Mouse (Mus musculus): ENCODE results near the gene Myo9b.

Gene Myo9b

GRCm38 (mm10) chr8:71388267-71388666, 115.8 kb downstream of the Myo9b start:
- no peak for DNase-seq (ENCODE audit: low spot score)

GRCm38 (mm10) chr8:71391696-71392095, 119.2 kb downstream of the Myo9b start:
- DNase-seq (ENCODE audit: low spot score): no peak

DNA sequence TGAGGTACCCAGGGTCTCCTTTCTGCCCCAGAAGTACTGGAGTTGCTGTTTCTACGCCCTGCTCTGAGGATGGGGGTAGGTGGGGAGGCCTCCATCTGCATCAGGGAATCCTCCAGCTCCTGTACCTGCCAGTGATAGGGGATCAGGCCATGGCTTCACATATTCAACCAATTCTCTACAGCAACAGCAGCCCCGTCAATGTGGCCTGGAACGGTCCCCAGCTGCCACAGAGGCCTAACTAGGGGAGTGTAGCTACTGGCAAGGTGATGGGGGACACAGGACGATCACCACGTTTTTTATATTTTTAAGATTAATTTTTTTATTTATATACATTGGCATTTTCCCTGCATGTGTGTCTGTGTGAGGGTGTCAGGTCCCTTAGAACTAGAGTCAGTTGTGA, 119.9 kb downstream of the Myo9b start:
- DNase-seq (ENCODE audit: low spot score): no peak

GRCm38 (mm10) chr8:71392871-71393270, 120.4 kb downstream of the Myo9b start:
- DNase-seq (ENCODE audit: low spot score): no peak

- no peak for DNase-seq (ENCODE audit: low spot score)
Measured at GRCm38 (mm10) chr8:71394481-71394880, 122.0 kb downstream of the Myo9b start.

DNA sequence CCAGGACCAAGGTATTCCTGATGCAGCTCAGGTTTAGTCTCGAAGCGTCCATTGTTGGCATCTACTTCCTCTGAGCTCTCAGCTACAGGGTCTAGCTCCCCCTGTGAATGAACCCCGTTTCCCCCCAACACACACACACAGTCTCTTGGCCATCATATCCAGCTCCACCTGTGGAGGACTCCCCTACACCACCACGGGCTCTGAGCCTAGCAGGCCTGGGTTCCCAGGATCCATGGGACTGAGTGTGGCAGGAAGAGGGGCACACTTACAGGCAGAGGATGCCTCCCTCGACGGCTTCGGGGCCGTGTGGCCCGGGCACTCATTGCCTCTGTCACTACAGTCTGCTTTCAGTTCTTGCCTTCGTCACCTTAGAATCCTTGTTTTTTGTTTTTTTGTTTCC, 122.6 kb downstream of the Myo9b start:
- DNase-seq (ENCODE audit: low spot score): no peak

GRCm38 (mm10) chr8:71395629-71396028, 123.1 kb downstream of the Myo9b start, which contains the start of gene Ushbp1:
Gene Ushbp1, minus strand, starts transcription at chr8:71395802.
- DNase-seq (ENCODE audit: low spot score): no peak

DNA sequence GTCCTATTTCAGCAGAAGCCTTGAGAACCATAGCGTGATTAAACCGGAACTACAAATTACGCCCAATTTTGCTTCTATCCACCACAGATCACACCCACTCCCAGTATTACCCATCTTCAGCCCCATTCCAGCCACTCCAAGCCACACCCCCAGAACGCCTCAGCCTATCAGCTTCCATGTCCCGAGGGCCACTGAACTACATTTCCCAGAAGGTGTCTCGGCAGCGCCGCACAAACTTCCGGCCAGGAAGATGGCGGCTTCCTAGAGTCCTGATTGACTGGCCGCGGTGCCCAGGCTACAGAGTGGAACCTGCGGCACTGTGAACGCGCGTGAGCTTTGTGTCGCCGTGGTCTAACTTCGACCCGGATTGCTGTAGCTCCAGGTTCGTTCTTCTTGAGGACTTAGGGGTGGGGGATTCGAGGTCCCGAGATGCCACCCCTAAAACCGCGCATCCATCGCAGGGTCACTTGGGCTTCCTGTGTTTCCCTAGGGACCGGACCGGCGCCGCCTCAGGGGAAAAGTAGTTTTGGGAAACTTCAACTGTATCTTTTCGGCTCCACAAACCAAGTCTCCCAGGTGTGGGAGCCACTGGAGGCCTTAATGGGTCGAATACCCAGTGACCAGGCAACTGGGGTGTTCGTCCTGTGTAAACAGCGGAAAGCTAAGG, 124.3 kb downstream of the Myo9b start, which contains the start of gene Babam1:
TSS of gene Babam1 (plus strand) at position 223 of the 667 bp plus-strand sequence.
- peak; percentile 98 for DNase-seq (ENCODE audit: low spot score)

- DNase-seq (ENCODE audit: low spot score): no peak
Measured at GRCm38 (mm10) chr8:71397701-71398100, 125.2 kb downstream of the Myo9b start.

DNA sequence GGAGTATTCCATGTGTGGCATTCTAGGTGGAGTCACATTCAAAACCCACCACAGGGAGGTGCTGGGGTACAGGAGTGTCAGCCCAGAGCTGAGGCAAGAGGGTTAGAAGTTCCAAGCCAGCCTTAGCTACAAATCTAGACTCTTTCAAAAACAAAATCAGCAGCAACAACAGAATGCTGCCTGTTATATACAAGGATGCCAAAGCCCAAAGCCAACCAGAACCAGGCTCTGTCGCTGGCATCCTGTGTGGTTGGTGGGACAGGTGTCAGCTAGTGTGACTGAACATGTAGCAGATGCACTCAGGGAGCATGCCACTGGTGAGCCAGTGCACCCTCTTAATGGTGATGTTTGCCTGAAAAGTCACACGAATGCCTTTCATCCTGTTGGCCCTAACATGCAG, 128.3 kb downstream of the Myo9b start:
- DNase-seq (ENCODE audit: low spot score): no peak

DNA sequence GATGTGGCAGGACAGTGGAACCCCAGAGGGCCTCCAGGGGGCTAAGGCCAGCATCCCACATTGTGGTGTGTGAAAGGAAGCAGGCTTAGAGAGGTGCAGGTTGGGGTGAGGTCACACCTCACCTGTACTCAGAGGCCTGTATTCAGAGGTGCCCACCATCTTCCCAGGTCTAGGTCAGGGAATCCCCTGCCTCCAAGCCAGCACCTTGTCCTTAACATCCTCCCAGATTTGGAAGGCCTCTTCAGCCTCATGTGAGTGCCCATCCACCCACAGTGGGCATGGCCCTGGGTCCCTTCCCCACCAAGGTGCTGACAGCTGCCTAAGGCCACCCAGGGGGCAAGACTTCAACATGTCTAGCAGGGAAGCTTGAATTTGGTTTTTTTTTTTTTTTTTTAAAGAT, 128.9 kb downstream of the Myo9b start:
- DNase-seq (ENCODE audit: low spot score): no peak

- no peak for DNase-seq (ENCODE audit: low spot score)
Measured at GRCm38 (mm10) chr8:71402446-71402964, 130.0 kb downstream of the Myo9b start.

DNA sequence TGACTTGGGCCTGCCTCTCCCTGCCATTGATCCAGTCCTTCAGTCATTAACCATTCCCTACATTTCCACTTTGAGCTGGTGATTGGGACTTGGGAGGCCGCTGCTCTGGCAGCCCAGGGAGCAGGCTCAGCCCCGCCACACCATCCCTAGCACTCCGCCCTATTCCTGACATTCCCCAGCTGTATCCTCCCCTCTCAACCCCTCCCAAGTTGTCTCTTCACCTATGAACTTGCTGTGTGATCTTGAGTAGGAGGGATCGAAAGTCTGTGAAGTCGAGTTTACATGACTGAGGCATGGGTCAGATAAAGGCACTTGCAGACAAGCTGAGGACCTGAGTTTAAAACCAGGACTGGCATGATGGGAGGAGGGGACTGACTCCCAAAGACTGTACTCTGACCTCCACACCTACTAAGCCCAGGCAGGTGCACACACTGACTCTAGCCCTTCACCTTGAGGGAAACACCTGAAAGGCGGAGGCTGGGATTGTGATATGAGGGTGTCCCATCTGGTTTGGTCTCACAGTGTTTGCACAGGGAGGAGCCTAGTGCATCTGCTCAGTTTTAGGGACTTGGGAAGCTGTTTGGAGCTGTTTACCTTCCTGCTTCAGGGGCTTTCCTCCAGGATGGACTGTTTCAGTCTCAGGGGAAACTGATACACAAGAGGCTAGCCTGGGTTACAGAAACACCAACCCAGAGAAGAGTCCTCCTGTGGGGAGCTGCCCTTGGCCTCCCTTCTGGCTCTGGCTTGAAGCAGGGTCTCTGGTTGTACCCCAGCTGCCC, 130.8 kb downstream of the Myo9b start:
- DNase-seq (ENCODE audit: low spot score): no peak

- no peak for DNase-seq (ENCODE audit: low spot score)
Measured at GRCm38 (mm10) chr8:71404011-71404410, 131.5 kb downstream of the Myo9b start.

DNA sequence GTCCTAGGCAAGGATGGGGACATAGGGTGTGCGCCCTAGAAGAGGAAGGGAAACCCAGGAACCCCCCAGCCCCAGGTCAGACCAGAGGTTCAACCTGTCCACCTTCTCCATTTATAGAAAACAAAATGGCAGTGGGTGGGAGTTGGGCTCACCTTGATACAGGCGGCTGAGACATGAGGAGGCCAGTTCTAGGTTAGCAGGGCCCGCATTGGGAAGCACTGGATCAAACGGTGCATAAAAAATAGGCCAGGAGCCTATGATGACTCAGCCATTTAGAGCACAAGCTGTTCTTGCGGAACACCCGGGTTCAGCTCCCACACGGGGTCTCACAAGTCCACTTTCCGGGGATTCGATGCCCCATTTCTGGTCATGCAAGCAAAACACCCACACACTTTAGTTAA, 132.4 kb downstream of the Myo9b start:
- peak; percentile 47 for DNase-seq (ENCODE audit: low spot score)

GRCm38 (mm10) chr8:71405401-71406098, 133.0 kb downstream of the Myo9b start, which contains the start of gene Ankle1:
Gene Ankle1, plus strand, starts transcription at chr8:71406010.
- DNase-seq (ENCODE audit: low spot score): peak; percentile 98

GRCm38 (mm10) chr8:71406099-71407015, 133.8 kb downstream of the Myo9b start:
- DNase-seq (ENCODE audit: low spot score): peak; percentile 79

DNA sequence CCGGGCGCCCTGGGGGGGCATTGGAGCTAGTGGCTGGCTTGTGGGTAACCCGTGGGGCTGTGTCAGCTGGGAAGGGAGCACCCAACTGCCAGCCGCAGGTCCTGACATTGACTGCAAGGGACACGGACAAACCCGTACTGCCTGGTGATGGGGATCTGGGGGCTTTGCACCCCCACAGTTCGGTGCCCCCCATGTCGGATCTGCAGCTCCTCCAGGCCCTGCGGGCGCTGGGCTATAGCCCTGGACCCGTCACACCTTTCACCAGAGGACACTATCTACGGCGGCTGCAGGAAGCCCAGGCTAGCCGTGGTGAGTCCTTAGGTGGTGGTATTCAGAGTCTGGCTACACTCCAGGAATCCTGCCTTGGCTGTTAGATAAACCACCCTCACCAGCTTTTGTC, 134.9 kb downstream of the Myo9b start:
- DNase-seq (ENCODE audit: low spot score): no peak

- no peak for DNase-seq (ENCODE audit: low spot score)
Measured at GRCm38 (mm10) chr8:71408231-71408630, 135.7 kb downstream of the Myo9b start.
